Mouse (Mus musculus) lung, postnatal 0 days (tissue): ENCODE data around the gene Lyl1.
A peak's percentile ranks its signal among the peaks of the same experiment; 100 is the strongest.

Source experiments
- CTCF ChIP-seq: IDR thresholded peaks from 2 replicates; pipeline ENCODE4 v1.5.1; 2016; ENCODE audit warnings: antibody characterized with exemption, mild to moderate bottlenecking
- EP300 ChIP-seq: IDR thresholded peaks from 2 replicates; pipeline ENCODE4 v1.6.1; 2016; ENCODE audit warnings: antibody characterized with exemption, mild to moderate bottlenecking, control low read depth

DNA sequence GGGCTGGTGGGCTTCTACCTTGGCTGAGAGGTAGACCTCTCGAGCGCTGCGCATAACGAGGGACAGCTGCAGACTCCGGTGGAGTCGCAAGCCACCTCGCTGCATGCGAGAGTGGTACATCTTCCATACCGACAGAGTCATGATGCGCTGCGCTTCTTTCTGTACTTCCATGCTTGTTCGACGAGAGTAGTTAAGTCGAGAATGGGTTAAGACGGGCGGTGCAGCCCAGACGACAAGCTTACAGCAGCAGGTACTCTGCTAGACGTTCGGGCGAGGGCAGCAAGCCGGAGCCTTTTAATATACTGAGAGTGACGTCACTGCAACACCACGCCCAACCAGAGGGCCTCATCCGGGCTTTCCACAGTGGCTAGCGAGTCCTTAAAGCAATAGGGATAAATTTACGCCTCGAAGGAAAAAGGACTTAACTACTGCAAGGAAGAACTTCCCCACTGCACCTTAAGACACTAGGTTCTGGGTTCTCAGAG, 38.6 kb upstream of the Lyl1 start, which contains the start of gene Ier2:
- TF ChIP-seq CTCF (peak; percentile 28), EP300 (peak; percentile 76; the same call in 1 of the 2 replicates)
